Mouse (Mus musculus): Measurements from ENCODE around the gene Usp46.

- no peak for TF ChIP-seq TAL1 (IDR thresholded peaks at IDR 0.05; ENCODE audit: low read length)
- TF ChIP-seq GATA1 (IDR thresholded peaks at IDR 0.05; ENCODE audit: low read length): no peak
Observed at GRCm38 (mm10) chr5:74099046-74099445, 30.8 kb upstream of the Usp46 start.

Data from erythroblast, embryonic 14.5 days (primary cell).